Mouse (Mus musculus) activated CD4-positive, CD25-positive, alpha-beta regulatory T cell, adult 4 months (primary cell): ENCODE results near the gene Tpbpb. TPM values are rescaled to one million over a fixed set of nuclear protein-coding genes. Genes with fewer than 3 reads are reported as not detected.
A peak's percentile ranks its signal among the peaks of the same experiment; 100 is the strongest.
"Not testable (repeated sequence)": the region's sequence is repeated elsewhere in the genome, so short reads cannot be mapped to it uniquely, and the experiment has no call there.

Experiments used
- ATAC-seq: one replicate; pipeline ENCODE4 v1.8.0; 2017
- polyA plus RNA-seq, 2 experiments: library from polyadenylated mRNA; unstranded; fragments of 100-300 nt; shearing (Covaris generic); gene quantifications; one replicate each; pipeline ENCODE4 v1.2.1; 2017

Gene Tpbpb
- polyA plus RNA-seq: not detected

DNA sequence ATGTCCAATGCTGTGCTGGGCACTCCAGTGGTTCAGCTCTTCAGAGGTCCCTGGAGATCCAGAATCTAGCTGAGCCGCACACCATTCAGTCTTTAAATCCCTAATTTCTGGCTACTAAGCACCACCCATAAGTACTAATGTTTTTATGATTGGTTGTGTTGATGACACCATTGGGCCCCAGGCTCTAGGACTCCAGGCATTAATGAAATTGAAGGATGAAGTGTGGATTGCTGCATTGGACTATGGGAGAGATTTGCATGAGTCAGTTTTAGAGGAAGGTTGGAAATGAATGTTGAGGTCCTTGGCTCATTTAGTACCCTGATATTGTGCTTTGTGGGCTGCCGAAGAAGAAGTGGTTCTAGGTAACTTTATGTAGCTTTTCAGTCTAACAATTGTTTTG is at the start of gene Tpbpb:
Gene Tpbpb, minus strand, starts transcription at position 101 of the 400 bp plus-strand sequence.
- ATAC-seq: not testable (repeated sequence)

DNA sequence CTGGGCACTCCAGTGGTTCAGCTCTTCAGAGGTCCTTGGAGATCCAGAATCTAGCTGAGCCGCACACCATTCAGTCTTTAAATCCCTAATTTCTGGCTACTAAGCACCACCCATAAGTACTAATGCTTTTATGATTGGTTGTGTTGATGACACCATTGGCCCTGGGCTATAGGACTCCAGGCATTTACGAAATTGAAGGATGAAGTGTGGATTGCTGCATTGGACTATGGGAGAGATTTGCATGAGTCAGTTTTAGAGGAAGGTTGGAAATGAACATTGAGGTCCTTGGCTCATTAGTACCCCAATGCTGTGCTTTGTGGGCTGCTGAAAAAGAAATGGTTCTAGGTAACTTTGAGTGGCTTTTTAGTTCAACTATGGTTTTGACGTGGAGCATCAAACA is 37.2 kb upstream of the Tpbpb start, which contains the start of gene Tpbpa:
Gene Tpbpa, minus strand, starts transcription at position 101 of the 400 bp plus-strand sequence.
- ATAC-seq: not testable (repeated sequence)

DNA sequence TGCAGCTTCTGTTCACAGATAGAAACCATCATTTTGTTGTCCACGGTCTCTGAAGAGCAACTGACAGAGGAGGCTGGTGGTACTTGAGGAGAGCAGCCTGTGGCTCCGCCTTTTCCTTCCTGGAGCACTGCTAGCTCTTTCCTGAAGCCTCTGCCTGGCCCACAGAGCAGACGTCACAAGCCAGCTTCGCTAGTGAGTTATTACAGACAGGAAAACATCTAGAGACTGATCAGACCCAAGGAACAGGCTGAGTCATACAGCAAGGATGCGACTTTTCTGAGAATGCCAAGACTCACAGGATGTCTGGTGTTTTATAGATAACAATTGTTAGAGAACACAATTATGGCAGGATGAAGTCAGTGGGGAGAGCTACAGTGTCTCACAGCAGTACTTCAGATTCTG is 31.8 kb upstream of the Tpbpb start, which contains the start of the genes Gm49391 and Ctla2a:
Gene Gm49391, minus strand, starts transcription at position 72 of the 402 bp plus-strand sequence.
Gene Ctla2a, minus strand, starts transcription at position 126 of the 402 bp plus-strand sequence.
- ATAC-seq: peak; percentile 96

DNA sequence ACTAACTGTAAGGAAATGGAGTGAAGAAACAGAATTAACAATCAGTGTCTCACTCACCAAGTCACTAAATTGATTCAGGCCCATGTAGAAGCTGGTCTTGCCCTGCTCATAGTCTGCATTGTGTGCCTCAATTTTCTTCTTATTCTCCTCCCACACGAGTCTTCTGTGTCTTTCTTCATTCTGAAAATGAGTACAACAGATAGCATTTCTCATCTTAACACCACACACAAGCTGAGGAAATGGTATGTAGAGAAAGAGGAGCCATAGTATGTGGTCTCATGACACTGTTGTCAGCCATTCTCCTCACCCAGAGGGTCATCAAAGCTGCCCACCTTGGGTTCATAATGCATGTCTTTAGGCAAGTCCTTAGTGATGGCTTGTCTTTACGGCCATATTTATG is 30.8 kb upstream of the Tpbpb start, which contains the start of gene Gm49393:
Gene Gm49393, minus strand, starts transcription at position 101 of the 400 bp plus-strand sequence.
- ATAC-seq: not testable (repeated sequence)

DNA sequence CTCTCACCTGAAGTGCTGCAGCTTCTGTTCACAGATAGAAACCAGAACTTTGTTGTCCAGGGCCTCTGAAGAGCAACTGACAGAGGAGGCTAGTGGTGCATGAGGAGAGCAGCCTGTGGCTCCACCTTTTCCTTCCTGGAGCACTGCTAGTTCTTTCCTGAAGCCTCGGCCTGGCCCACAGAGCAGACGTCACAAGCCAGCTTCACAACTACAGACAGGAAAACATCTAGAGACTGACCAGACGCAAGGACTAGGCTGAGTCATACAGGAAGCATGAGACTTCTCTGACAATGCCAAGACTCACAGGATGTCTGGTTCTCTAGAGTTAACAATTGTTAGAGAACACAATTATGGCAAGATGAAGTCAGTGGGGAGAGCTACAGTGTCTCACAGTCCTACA is 7.4 kb downstream of the Tpbpb start, which contains the start of gene Ctla2b:
Gene Ctla2b, minus strand, starts transcription at position 120 of the 400 bp plus-strand sequence.
- peak; percentile 99 for ATAC-seq

DNA sequence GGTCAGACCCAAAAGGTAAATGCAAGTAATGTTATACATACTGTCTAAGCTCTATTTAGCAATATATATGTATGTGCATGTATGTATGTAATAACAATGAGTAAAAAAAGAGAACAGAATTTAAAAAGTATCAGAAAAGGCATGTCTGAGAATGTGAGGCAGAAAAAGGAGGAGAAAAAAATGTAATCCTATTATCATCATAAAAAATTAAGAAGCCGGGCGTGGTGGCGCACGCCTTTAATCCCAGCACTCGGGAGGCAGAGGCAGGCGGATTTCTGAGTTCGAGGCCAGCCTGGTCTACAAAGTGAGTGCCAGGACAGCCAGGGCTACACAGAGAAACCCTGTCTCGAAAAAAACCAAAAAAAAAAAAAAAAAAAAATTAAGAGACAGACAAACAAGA is 7.9 kb downstream of the Tpbpb start, which contains the start of gene Gm49392:
Gene Gm49392, minus strand, starts transcription at position 101 of the 400 bp plus-strand sequence.
- ATAC-seq: not testable (repeated sequence)

DNA sequence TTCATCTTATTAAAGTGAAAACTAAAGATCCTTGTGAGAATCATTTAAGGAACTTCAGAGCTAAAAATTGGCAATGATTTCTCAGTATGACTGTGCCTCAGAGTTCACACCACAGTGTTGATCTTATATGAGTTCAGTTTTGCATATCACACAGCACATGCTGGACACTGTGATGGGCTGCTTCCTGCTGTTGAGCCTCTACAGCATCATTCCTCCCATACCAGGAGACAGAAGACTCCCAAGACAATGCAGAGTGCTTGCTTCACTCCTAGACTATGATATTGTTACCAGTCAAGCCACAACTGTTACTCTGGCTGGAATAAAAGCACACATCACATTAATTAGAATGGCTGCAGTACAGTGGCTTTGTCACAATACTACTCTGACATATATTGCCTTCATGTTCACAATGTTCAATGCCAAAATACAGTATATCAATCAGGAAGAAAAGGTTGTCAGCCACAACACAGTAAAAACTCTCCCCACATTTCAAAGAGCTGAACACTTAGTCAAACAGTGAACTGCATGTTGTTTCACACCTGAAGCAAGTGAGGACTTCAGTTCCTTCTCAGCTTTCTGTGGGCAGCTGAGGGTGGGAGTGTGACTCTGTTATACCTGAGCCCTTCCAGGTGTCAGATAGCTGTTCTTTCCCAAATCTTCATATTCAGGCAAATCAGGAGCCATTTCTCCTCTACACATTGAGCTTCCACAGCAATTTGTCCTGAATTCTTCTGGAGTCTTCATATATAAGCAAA is 9.1 kb downstream of the Tpbpb start:
- no peak for ATAC-seq

DNA sequence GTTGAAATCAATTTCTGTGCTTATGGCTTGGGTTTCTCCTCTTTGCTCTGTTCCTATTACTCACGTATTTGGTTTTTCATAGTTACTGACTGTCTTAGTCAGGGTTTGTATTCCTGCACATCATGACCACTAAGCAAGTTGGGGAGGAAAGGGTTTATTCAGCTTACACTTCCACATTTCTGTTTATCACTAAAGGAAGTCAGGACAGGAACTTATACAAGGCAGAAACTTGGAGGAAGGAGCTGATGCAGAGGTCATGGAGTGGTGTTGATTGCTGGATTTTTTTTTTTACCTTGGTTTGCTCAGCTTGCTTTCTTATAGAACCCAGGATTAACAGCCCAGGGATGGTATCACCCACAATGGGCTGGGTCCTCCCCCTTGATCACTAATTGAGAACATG is 12.4 kb downstream of the Tpbpb start:
- ATAC-seq: no peak

DNA sequence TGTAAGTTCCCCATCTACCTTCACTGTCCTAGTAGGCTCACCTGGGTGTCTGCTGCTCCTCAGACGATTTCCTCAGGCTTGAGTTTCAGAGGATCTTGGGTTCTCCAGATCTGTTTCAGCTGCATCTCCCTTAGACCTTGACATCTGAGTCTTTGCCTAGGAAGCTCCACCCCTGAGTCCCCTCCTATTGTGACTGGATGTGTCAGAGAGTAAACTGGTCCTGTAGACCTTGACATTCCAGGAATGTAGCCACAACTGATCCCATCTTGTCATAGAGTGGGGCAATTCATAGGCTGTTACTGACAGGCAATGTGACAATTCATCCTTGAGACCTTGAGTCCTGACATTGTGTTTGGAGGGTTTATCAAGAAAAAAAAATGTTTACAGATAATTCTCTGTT is 40.4 kb downstream of the Tpbpb start, which contains the start of gene 4930486L24Rik:
Gene 4930486L24Rik, minus strand, starts transcription at position 195 of the 400 bp plus-strand sequence.
- no peak for ATAC-seq

Other genes starting within 250 kb of the Tpbpb start
- gene BC051665, start 118.5 kb downstream of the Tpbpb start, polyA plus RNA-seq: not detected
- gene Ctsll3, start 102.0 kb downstream of the Tpbpb start, polyA plus RNA-seq: not detected
- gene 4930486L24Rik, start 40.4 kb downstream of the Tpbpb start, polyA plus RNA-seq: 1 to 10 TPM in 1 of 2 experiments, not detected in 1; 1.7 TPM
- 1 to 10 TPM in 1 of 2 experiments, not detected in 1; 1.1 TPM for gene Gm49392, start 8.0 kb downstream of the Tpbpb start, polyA plus RNA-seq
- 10 to 100 TPM in 1 of 2 experiments, 1 to 10 TPM in 1; 6.0 to 10.1 TPM for gene Ctla2b, start 7.4 kb downstream of the Tpbpb start, polyA plus RNA-seq
- gene Gm49393, start 30.7 kb upstream of the Tpbpb start, polyA plus RNA-seq: not detected
- 1 to 10 TPM in 1 of 2 experiments, under 1 TPM in 1; 0.99 to 2.0 TPM for gene Gm49391, start 31.7 kb upstream of the Tpbpb start, polyA plus RNA-seq
- 10 to 100 TPM; 52.2 to 59.2 TPM for gene Ctla2a, start 31.7 kb upstream of the Tpbpb start, polyA plus RNA-seq
- not detected for gene Tpbpa, start 37.1 kb upstream of the Tpbpb start, polyA plus RNA-seq
- gene Ctsj, start 101.1 kb upstream of the Tpbpb start, polyA plus RNA-seq: not detected
- not detected for gene Ctsq, start 135.8 kb upstream of the Tpbpb start, polyA plus RNA-seq